Mouse (Mus musculus) E14TG2a.4 (cell line): ENCODE data around the gene Disc1.

Experiments used
- H3K27me3 ChIP-seq: 2 replicates; pipeline ENCODE4 v1.6.1; 2014; ENCODE audit warnings: low read length, control low read depth; ENCODE audit not compliant: insufficient read depth
- H3K36me3 ChIP-seq: 2 replicates; pipeline ENCODE4 v1.6.1; 2014; ENCODE audit warnings: low read length, control low read depth; ENCODE audit not compliant: insufficient read depth
- H3K4me1 ChIP-seq: replicated peaks from 2 replicates; pipeline ENCODE4 v1.6.1; 2014; ENCODE audit warnings: low read depth, low read length, control low read depth
- H3K4me3 ChIP-seq: replicated peaks from 2 replicates; pipeline ENCODE4 v1.5.1; 2014; ENCODE audit warnings: mild to moderate bottlenecking, low read length
- H3K9me3 ChIP-seq: 2 replicates; pipeline ENCODE4 v1.6.1; 2014; ENCODE audit warnings: low read length, control low read depth
- CTCF ChIP-seq: conservative IDR thresholded peaks from 2 replicates; pipeline ENCODE4 v1.5.1; 2014; ENCODE audit warnings: low read length
- NANOG ChIP-seq: IDR thresholded peaks from 2 replicates; pipeline ENCODE4 v1.6.1; 2014; ENCODE audit warnings: borderline replicate concordance, low read length, mixed read lengths
- POU5F1 ChIP-seq: IDR thresholded peaks from 2 replicates; pipeline ENCODE4 v1.6.1; 2014; ENCODE audit warnings: low read length, borderline replicate concordance

The Disc1 gene

GRCm38 (mm10) chr8:125272089-125272866 lies 218.3 kb downstream of the Disc1 start:
- TF ChIP-seq CTCF (no peak), NANOG (no peak), POU5F1 (no peak)
- H3K36me3 ChIP-seq: no peaks in the 10 kb centered on the region
- H3K4me1 ChIP-seq: no peaks in the 10 kb centered on the region
- no peak overlapping the region for H3K4me3 ChIP-seq
- no peaks in the 10 kb centered on the region for H3K27me3 ChIP-seq
- no peaks in the 10 kb centered on the region for H3K9me3 ChIP-seq

GRCm38 (mm10) chr8:125277071-125277682 lies 223.2 kb downstream of the Disc1 start:
- H3K36me3 ChIP-seq: no peaks in the 10 kb centered on the region
- H3K9me3 ChIP-seq: no peaks in the 10 kb centered on the region
- TF ChIP-seq NANOG (no peak), POU5F1 (no peak), CTCF (no peak)
- peaks cover 10% of the 10 kb centered on the region; the same call in 1 of the 2 replicates for H3K27me3 ChIP-seq
- H3K4me1 ChIP-seq: no peaks in the 10 kb centered on the region
- H3K4me3 ChIP-seq: no peak overlapping the region

GRCm38 (mm10) chr8:125279156-125279555 lies 225.2 kb downstream of the Disc1 start:
- Histone ChIP-seq H3K27me3 (peaks cover 10% of the 10 kb centered on the region; the same call in 1 of the 2 replicates), H3K4me3 (no peak overlapping the region), H3K4me1 (no peaks in the 10 kb centered on the region), H3K9me3 (no peaks in the 10 kb centered on the region), H3K36me3 (no peaks in the 10 kb centered on the region)
- no peak for TF ChIP-seq CTCF
- TF ChIP-seq NANOG: no peak
- no peak for TF ChIP-seq POU5F1

GRCm38 (mm10) chr8:125279892-125280291 lies 225.9 kb downstream of the Disc1 start:
- no peaks in the 10 kb centered on the region for H3K36me3 ChIP-seq
- no peaks in the 10 kb centered on the region for H3K9me3 ChIP-seq
- H3K27me3 ChIP-seq: peaks cover 10% of the 10 kb centered on the region; the same call in 1 of the 2 replicates
- H3K4me3 ChIP-seq: no peak overlapping the region
- H3K4me1 ChIP-seq: no peaks in the 10 kb centered on the region
- TF ChIP-seq CTCF: no peak

GRCm38 (mm10) chr8:125282531-125282930 lies 228.5 kb downstream of the Disc1 start:
- Histone ChIP-seq H3K36me3 (no peaks in the 10 kb centered on the region), H3K4me1 (no peaks in the 10 kb centered on the region), H3K9me3 (no peaks in the 10 kb centered on the region), H3K4me3 (no peak overlapping the region), H3K27me3 (peaks cover 24% of the 10 kb centered on the region)
- TF ChIP-seq CTCF (no peak), NANOG (no peak), POU5F1 (no peak)

GRCm38 (mm10) chr8:125283542-125283941 lies 229.5 kb downstream of the Disc1 start:
- no peaks in the 10 kb centered on the region for H3K4me1 ChIP-seq

GRCm38 (mm10) chr8:125284875-125285274 lies 230.9 kb downstream of the Disc1 start:
- Histone ChIP-seq H3K4me1 (no peaks in the 10 kb centered on the region), H3K27me3 (peaks cover 22% of the 10 kb centered on the region)
- no peak for TF ChIP-seq CTCF
- no peak for TF ChIP-seq NANOG
- TF ChIP-seq POU5F1: no peak

More at GRCm38 (mm10) chr8:125283542-125283941, 229.5 kb downstream of the Disc1 start:
- Histone ChIP-seq H3K27me3 (peaks cover 29% of the 10 kb centered on the region), H3K4me3 (no peak overlapping the region), H3K9me3 (no peaks in the 10 kb centered on the region), H3K36me3 (no peaks in the 10 kb centered on the region)
- TF ChIP-seq NANOG: no peak
- TF ChIP-seq POU5F1: no peak
- no peak for TF ChIP-seq CTCF

GRCm38 (mm10) chr8:125285391-125285790 lies 231.4 kb downstream of the Disc1 start:
- no peak overlapping the region for H3K4me3 ChIP-seq
- H3K4me1 ChIP-seq: no peaks in the 10 kb centered on the region
- peaks cover 20% of the 10 kb centered on the region for H3K27me3 ChIP-seq
- TF ChIP-seq CTCF (no peak), POU5F1 (no peak), NANOG (no peak)
- no peaks in the 10 kb centered on the region for H3K9me3 ChIP-seq
- no peaks in the 10 kb centered on the region for H3K36me3 ChIP-seq

More at GRCm38 (mm10) chr8:125284875-125285274, 230.9 kb downstream of the Disc1 start:
- Histone ChIP-seq H3K9me3 (no peaks in the 10 kb centered on the region), H3K36me3 (no peaks in the 10 kb centered on the region), H3K4me3 (no peak overlapping the region)

GRCm38 (mm10) chr8:125285966-125286681 lies 232.1 kb downstream of the Disc1 start:
- Histone ChIP-seq H3K36me3 (no peaks in the 10 kb centered on the region), H3K9me3 (no peaks in the 10 kb centered on the region), H3K4me1 (no peaks in the 10 kb centered on the region), H3K27me3 (peaks cover 20% of the 10 kb centered on the region), H3K4me3 (no peak overlapping the region)
- TF ChIP-seq POU5F1: no peak
- no peak for TF ChIP-seq NANOG
- TF ChIP-seq CTCF: no peak
